Mouse (Mus musculus): ENCODE results near the gene Itga4.

The Itga4 gene

DNA sequence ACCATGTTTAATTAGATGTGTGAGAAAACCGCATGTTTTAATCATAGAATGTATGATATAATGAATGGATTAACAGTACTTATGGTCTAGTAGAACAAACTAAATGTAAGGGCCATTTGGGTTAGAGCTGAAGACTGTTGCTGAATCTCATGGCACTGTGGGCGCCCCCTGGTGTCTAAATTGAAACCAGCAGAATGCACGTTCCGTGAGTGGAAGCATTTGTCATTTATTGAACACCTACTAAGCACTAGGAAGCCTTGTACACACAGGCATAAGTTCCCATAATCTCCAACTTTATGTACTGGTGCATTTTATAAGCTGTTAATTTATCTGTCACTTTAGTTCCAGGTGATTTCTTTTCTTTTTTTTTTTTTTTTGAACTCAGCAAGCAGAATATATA, 10.4 kb downstream of the Itga4 start:
- in situ Hi-C loops (cut with MboI, MseI) = no loop called here

GRCm38 (mm10) chr2:79266480-79266879, 11.3 kb downstream of the Itga4 start:
- in situ Hi-C loops (cut with MboI, MseI) = no loop called here

GRCm38 (mm10) chr2:79267181-79267580, 12.0 kb downstream of the Itga4 start:
- in situ Hi-C loops (cut with MboI, MseI) = no loop called here

DNA sequence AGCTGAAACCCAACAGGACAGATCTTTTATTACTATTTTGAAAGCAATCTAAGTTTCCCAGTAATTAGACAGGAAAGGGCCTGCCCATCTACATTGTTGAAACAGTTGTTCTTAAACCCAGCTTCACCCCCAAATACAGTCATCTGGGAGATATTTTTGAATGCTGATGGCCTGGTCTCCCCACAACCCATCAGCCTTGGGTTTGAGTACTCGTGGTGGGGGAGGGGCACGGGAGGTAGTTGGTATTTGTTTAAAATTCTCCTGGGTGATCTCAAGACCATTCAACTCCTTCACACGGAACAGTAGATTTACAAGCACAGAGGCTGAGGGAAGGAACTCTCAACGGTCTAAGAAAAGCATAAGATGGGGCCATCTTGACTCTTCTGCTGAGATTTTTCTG, 13.6 kb downstream of the Itga4 start:
- in situ Hi-C loops (cut with MboI, MseI) = no loop called here

DNA sequence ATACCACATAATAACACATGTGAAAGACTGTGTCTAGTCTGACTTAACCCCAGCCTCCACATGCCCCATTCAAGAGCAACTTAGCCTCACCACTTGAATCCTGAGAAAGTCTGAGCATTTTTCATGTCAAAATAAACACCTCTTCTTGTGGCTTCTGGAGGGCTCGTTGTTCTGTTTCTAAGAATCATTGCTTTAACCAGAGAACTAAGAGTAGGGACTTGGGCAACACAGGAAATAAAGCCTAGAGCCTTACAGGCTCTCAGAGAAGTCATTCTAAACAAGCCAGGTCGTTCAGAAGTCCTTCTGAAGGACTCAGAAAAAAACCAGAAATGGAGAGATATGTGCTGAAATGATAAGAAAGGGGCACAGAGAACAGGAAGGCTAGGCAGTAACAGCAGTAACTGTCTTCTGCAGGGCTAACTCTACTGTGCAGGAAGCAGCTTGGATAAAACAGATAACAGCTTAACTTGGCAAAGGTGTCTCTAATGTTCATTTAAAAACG, 14.9 kb downstream of the Itga4 start:
- in situ Hi-C loops (cut with MboI, MseI) = no loop called here

DNA sequence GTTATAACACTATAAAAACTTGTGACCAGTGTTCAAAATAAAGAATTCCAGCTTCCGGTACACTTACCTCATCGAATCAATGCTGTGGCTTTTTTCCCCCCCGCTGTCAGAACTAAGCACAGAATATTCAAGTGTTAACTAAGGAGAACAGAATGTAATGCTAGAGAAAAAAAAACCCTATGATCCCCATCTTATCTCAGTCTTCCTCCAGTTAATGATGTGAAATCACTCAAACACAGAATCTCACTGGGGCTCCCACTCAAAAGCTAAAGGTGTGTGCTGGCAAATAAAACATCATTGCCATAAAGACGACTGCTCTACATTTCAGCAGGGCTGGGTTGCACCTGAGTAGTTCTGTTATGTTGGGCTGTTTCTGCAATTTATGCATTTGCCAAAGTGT, 16.6 kb downstream of the Itga4 start:
- in situ Hi-C loops (cut with MboI, MseI) = no loop called here

GRCm38 (mm10) chr2:79278581-79278980, 23.4 kb downstream of the Itga4 start:
- in situ Hi-C loops (cut with MboI, MseI) = no loop called here

- in situ Hi-C loops (cut with MboI, MseI) = no loop called here
These were observed 29.0 kb downstream of the Itga4 start for GRCm38 (mm10) chr2:79284206-79284605.

GRCm38 (mm10) chr2:79290149-79290548, 34.9 kb downstream of the Itga4 start:
- in situ Hi-C loops (cut with MboI, MseI) = no loop called here

DNA sequence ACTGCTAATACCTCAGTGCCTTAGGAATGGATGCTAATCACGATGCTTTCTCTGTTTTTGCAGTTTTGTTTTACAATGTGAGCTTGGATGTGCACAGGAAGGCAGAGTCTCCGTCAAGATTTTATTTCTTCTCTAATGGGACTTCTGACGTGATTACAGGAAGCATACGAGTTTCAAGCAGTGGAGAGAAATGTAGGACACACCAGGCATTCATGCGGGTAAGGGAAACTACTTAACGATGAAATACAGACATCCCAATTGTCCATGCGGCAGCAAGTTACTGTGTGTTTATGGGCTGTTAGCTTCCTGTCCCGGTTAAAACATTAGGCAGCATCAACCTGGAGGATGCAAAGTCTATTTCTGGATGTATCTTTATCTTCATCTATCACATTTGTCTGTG, 36.7 kb downstream of the Itga4 start:
- in situ Hi-C loops (cut with MboI, MseI) = no loop called here

GRCm38 (mm10) chr2:79292431-79292830, 37.2 kb downstream of the Itga4 start:
- in situ Hi-C loops (cut with MboI, MseI) = no loop called here

- in situ Hi-C loops (cut with MboI, MseI) = no loop called here
These were observed 47.2 kb downstream of the Itga4 start for GRCm38 (mm10) chr2:79302398-79302797.

- in situ Hi-C loops (cut with MboI, MseI) = no loop called here
These were observed 52.3 kb downstream of the Itga4 start for GRCm38 (mm10) chr2:79307549-79307948.

GRCm38 (mm10) chr2:79309454-79310118, 54.4 kb downstream of the Itga4 start:
- in situ Hi-C loops (cut with MboI, MseI) = no loop called here

DNA sequence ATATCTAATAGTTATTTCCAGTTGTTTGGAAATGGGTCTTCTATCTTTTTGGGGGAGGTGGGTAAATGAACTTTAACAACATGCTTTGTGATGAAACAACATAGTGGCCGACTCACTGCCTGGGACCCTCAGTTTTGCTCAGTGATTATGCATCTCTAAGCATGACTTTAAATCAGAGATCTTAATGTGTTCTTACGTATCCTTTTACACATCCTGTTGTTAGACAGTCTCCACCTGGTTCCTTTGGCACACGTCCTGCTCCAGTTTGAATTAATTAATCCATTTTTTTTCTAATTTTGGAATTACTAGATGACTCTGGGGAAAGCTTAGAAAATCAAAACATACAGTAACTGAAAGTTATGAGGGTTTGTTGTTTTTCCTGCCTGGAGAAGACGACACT, 57.3 kb downstream of the Itga4 start:
- in situ Hi-C loops (cut with MboI, MseI) = no loop called here

- in situ Hi-C loops (cut with MboI, MseI) = no loop called here
These were observed 59.9 kb downstream of the Itga4 start for GRCm38 (mm10) chr2:79315108-79315507.

DNA sequence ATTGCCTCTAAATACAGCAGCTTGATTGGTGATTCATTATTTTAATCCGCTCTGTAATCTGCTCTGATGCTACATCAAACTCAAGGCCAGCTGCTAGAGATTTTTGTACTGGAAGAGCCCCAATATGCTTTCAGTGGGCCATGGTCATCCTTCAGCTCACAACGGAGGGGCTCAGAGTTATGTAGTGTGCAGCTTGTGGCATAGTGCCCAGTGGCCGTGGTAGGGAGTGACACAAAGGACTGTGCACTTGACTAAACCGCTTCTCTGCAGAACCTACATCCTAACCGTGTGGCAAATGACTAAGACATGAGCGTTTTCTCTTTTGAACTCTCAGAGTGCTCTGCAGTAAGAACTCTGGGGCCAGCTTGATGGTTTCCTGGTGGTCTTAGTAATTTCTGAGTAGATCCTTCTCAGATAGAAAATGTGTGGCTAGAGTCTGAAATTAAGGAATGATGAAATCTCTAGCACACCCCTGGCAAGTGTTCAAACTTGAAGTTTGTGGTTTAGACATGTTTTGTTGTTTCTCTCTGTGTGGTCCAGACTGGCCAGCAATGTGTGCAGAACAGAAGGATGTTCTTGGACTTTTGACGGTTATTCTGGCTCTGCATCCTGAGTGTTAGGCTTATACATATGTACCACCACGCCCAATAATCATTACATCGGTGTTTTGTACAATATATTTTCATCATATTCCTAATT, 61.1 kb downstream of the Itga4 start:
- in situ Hi-C loops (cut with MboI, MseI) = no loop called here

DNA sequence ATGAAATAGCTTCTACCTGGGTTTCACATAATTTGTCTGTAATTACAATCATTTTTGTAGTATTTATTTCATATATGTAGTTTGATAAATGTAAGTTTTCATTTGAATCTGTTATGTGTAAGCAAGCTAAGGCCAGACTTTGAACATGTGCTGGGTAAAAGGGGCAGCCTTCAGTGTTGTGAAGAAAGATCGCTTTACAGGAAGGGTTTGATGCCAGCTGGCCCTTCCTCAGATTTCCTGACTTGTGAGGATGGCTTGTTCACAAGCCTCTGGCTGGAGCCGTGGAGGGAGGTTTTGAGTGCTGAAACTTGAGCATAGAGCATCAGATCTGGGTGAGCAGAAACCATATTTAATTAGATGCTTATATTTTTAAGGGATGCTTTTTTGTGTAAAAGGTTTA, 72.9 kb downstream of the Itga4 start:
- in situ Hi-C loops (cut with MboI, MseI) = no loop called here

DNA sequence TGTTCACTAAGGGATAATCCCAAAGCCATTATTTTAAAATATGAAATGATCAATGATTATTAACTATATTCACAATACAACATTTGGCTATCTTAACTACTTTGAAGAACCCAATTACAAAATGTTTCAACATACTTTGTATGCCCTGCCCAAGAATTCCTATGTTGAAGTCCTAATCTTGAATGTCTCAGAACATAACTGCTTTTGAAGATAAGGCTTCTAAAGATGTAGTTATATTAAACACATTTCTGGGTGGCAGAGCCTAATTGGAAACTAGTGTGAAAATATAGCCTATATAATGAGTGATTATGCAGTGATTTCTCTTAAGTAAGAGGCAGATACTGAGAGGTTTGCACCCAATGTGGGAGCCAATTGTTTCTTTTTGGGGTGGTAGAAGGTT, 79.4 kb downstream of the Itga4 start:
- in situ Hi-C loops (cut with MboI, MseI) = no loop called here

GRCm38 (mm10) chr2:79336141-79336540, 80.9 kb downstream of the Itga4 start:
- in situ Hi-C loops (cut with MboI, MseI) = no loop called here

GRCm38 (mm10) chr2:79339003-79339402, 83.8 kb downstream of the Itga4 start:
- in situ Hi-C loops (cut with MboI, MseI) = no loop called here

DNA sequence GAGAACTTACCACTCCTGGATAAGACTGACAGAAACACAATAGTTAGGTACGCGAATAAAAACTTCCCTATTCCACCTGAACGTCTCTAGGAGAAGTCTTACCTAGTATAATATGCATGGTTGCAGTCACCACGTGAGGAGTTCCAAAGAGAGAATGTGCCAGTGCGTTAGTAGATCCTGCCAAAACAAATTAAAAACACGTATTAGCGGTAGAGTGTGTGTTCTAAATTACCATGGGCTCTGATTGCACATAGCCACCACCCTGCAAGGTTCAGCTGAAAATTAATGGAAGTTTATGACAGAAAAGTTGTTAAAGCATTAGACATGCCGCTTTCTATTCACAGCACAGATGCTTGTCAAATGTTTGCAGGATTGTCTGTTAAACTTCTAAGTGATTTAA, 87.9 kb downstream of the Itga4 start:
- in situ Hi-C loops (cut with MboI, MseI) = no loop called here

All from T-helper 2 cell (primary cell).